Mouse (Mus musculus) frontal cortex, adult 2 months (tissue): Measurements from ENCODE around the gene Mrpl2. TPM values are rescaled to one million over a fixed set of nuclear protein-coding genes. Genes with fewer than 3 reads are reported as not detected.

Source experiments
- DNase-seq, 2 experiments: peaks; one replicate each; pipeline ENCODE4 v3.0.0; 2022; ENCODE audit warnings: low spot score in 1 of 2; ENCODE audit errors: extremely low spot score in 1 of 2
- polyA plus RNA-seq: library from polyadenylated mRNA; depleted of rRNA; stranded (reverse); fragments of >200 nt; gene quantifications from 2 replicates; pipeline ENCODE4 v1.2.3, GENCODE M21; 2012

The Mrpl2 gene
- polyA plus RNA-seq, 1 experiment, result 58.7 TPM

- no peak for DNase-seq
These were observed 16.0 kb downstream of the Mrpl2 start for GRCm38 (mm10) chr17:46661981-46662380.

GRCm38 (mm10) chr17:46662730-46663129 lies 16.7 kb downstream of the Mrpl2 start:
- no peak for DNase-seq

GRCm38 (mm10) chr17:46667712-46668111 lies 21.7 kb downstream of the Mrpl2 start:
- no peak for DNase-seq

GRCm38 (mm10) chr17:46669911-46670310 lies 23.9 kb downstream of the Mrpl2 start:
- DNase-seq, result no peak

GRCm38 (mm10) chr17:46673850-46674529 lies 28.0 kb downstream of the Mrpl2 start, which contains the start of gene Rrp36:
Gene Rrp36, minus strand, starts transcription at chr17:46674352.
- DNase-seq, result peak; percentile 85 to 92

- no peak for DNase-seq
These were observed 28.7 kb downstream of the Mrpl2 start for GRCm38 (mm10) chr17:46674530-46675283.

GRCm38 (mm10) chr17:46678416-46678815 lies 32.4 kb downstream of the Mrpl2 start, which contains the start of gene Mea1:
Gene Mea1, plus strand, starts transcription at chr17:46678793.
- DNase-seq, result no peak

- no peak for DNase-seq
These were observed 32.9 kb downstream of the Mrpl2 start for GRCm38 (mm10) chr17:46678911-46679310.

GRCm38 (mm10) chr17:46679843-46680759 lies 34.1 kb downstream of the Mrpl2 start:
- peak in 1 of 2 experiments; percentile 40 for DNase-seq

GRCm38 (mm10) chr17:46680760-46681373 lies 34.8 kb downstream of the Mrpl2 start, which contains the start of gene Klhdc3:
Gene Klhdc3, minus strand, starts transcription at chr17:46680914.
- DNase-seq, result peak; percentile 95 to 97

GRCm38 (mm10) chr17:46681466-46682118 lies 35.6 kb downstream of the Mrpl2 start:
- no peak for DNase-seq

GRCm38 (mm10) chr17:46682654-46683389 lies 36.8 kb downstream of the Mrpl2 start:
- DNase-seq, result no peak

- no peak for DNase-seq
These were observed 39.9 kb downstream of the Mrpl2 start for GRCm38 (mm10) chr17:46685913-46686312.

GRCm38 (mm10) chr17:46690665-46691064 lies 44.6 kb downstream of the Mrpl2 start:
- no peak for DNase-seq

- DNase-seq, result no peak
These were observed 45.4 kb downstream of the Mrpl2 start for GRCm38 (mm10) chr17:46691390-46691789.

- DNase-seq, result no peak
These were observed 48.6 kb downstream of the Mrpl2 start for GRCm38 (mm10) chr17:46694517-46695063.

GRCm38 (mm10) chr17:46698515-46698914 lies 52.5 kb downstream of the Mrpl2 start:
- DNase-seq, result no peak

GRCm38 (mm10) chr17:46699245-46699644 lies 53.2 kb downstream of the Mrpl2 start:
- no peak for DNase-seq
